Mouse (Mus musculus) liver, adult 2 months (tissue): ENCODE measurements around the gene Strn4.

Experiments
- CTCF ChIP-seq: fragments of 200-500 bp; IDR thresholded peaks from 2 replicates; pipeline ENCODE4 v1.5.1; 2011; ENCODE audit warnings: low read depth, low read length, control low read depth
- POLR2A ChIP-seq: fragments of 200-500 bp; IDR thresholded peaks from 2 replicates; pipeline ENCODE4 v1.6.1; 2011; ENCODE audit warnings: low read length, control low read depth; ENCODE audit not compliant: insufficient read depth; ENCODE audit errors: extremely low read depth

- no peak for TF ChIP-seq CTCF
- TF ChIP-seq POLR2A = no peak
Measured at GRCm38 (mm10) chr7:16783224-16783688, 32.4 kb upstream of the Strn4 start.
